Mouse (Mus musculus) liver, embryonic 13.5 days (tissue): ENCODE measurements around the gene Atp1a4. TPM values are rescaled to one million over a fixed set of nuclear protein-coding genes. Genes with fewer than 3 reads are reported as not detected.

Experiments used
- ATAC-seq: fragments of 200-750 bp; cut with Nextera tagmentation; 2 replicates; pipeline ENCODE4 v1.8.0; 2017; ENCODE audit warnings: low read depth, mild to moderate bottlenecking, moderate number of reproducible peaks, moderate library complexity
- DNase-seq: peaks from one replicate; pipeline ENCODE4 v3.0.0; 2022
- H3K27ac ChIP-seq: fragments of 300-500 bp; sonication (generic); 2 replicates; pipeline ENCODE4 v1.5.1; 2015; ENCODE audit warnings: moderate library complexity, mild to moderate bottlenecking, inconsistent platforms
- H3K27me3 ChIP-seq: fragments of 300-500 bp; sonication (generic); 2 replicates; pipeline ENCODE4 v1.6.1; 2015; ENCODE audit warnings: mild to moderate bottlenecking, inconsistent platforms
- H3K36me3 ChIP-seq: fragments of 300-500 bp; sonication (generic); 2 replicates; pipeline ENCODE4 v1.6.1; 2015; ENCODE audit warnings: mild to moderate bottlenecking, inconsistent platforms
- H3K4me1 ChIP-seq: fragments of 300-500 bp; sonication (generic); replicated peaks from 2 replicates; pipeline ENCODE4 v1.6.1; 2015; ENCODE audit warnings: inconsistent platforms
- H3K4me2 ChIP-seq: fragments of 300-500 bp; sonication (generic); 2 replicates; pipeline ENCODE4 v1.6.1; 2015; ENCODE audit warnings: inconsistent platforms, mild to moderate bottlenecking, moderate library complexity
- H3K4me3 ChIP-seq: fragments of 300-500 bp; sonication (generic); replicated peaks from 2 replicates; pipeline ENCODE4 v1.5.1; 2015; ENCODE audit warnings: mild to moderate bottlenecking, inconsistent platforms
- H3K9ac ChIP-seq: fragments of 300-500 bp; sonication (generic); 2 replicates; pipeline ENCODE4 v1.6.1; 2015; ENCODE audit warnings: mild to moderate bottlenecking, inconsistent platforms
- H3K9me3 ChIP-seq: fragments of 300-500 bp; sonication (generic); replicated peaks from 2 replicates; pipeline ENCODE4 v1.6.1; 2016; ENCODE audit warnings: inconsistent platforms
- WGBS: fragments of 180-500 bp; shearing (Covaris S2); methylation state at CpG from one replicate; pipeline ENCODE4 v1.1.7; 2015; ENCODE audit not compliant: insufficient replicate concordance; 5-methylcytosine and 5-hydroxymethylcytosine counted together
- polyA plus RNA-seq: library from polyadenylated mRNA; unstranded; fragments of >200 nt; fragmentation: Nextera tagmentation; extraction: Ambion mirVana; gene quantifications from 2 replicates; pipeline ENCODE4 v1.2.1, GENCODE M21; 2015

Atp1a4 gene
- polyA plus RNA-seq: 0.03 TPM in 1 of 2 replicates, not detected in the other

- Histone ChIP-seq H3K9me3 (no peaks in the 10 kb centered on the region), H3K9ac (no peak within 1 kb of the TSS), H3K4me1 (no peaks in the 10 kb centered on the region), H3K4me2 (no peak within 1 kb of the TSS), H3K4me3 (no peak within 1 kb of the TSS), H3K27me3 (no peaks in the 10 kb centered on the region), H3K27ac (no peak within 1 kb of the TSS), H3K36me3 (no peaks in the 10 kb centered on the region)
- DNase-seq (no peak), ATAC-seq (no peak)
- WGBS: 69% methylated on average over 6 of the region's 6 CpGs
Observed at GRCm38 (mm10) chr1:172258314-172258713, at the start of gene Atp1a4. Atp1a4 (minus strand) TSS chr1:172258414.

- DNase-seq (no peak), ATAC-seq (no peak)
- Histone ChIP-seq H3K27me3 (peaks cover 10% of the 10 kb centered on the region; the same call in 1 of the 2 replicates), H3K9ac (no peak overlapping the region), H3K4me3 (no peak overlapping the region), H3K4me2 (no peak overlapping the region), H3K4me1 (peaks cover 70% of the 10 kb centered on the region), H3K27ac (peak overlapping the region; percentile 39; the same call in 1 of the 2 replicates), H3K36me3 (no peaks in the 10 kb centered on the region), H3K9me3 (no peaks in the 10 kb centered on the region)
- 66% methylated on average over 10 of the region's 10 CpGs for WGBS
Observed at GRCm38 (mm10) chr1:172307936-172308335, 49.7 kb upstream of the Atp1a4 start.

- ATAC-seq (no peak), DNase-seq (no peak)
- Histone ChIP-seq H3K27ac (no peak overlapping the region), H3K27me3 (peaks cover 20% of the 10 kb centered on the region), H3K4me1 (peaks cover 72% of the 10 kb centered on the region), H3K9ac (no peak overlapping the region), H3K4me3 (no peak overlapping the region), H3K36me3 (no peaks in the 10 kb centered on the region), H3K4me2 (no peak overlapping the region), H3K9me3 (no peaks in the 10 kb centered on the region)
- 67% methylated on average over 6 of the region's 6 CpGs for WGBS
Observed at GRCm38 (mm10) chr1:172306885-172307284, 48.7 kb upstream of the Atp1a4 start.

GRCm38 (mm10) chr1:172306196-172306595 lies 48.0 kb upstream of the Atp1a4 start:
- WGBS: 21% methylated on average over 4 of the region's 4 CpGs
- peaks cover 66% of the 10 kb centered on the region for H3K4me1 ChIP-seq
- no peaks in the 10 kb centered on the region for H3K9me3 ChIP-seq
- H3K4me3 ChIP-seq: no peak overlapping the region
- ATAC-seq (no peak), DNase-seq (no peak)
- H3K27ac ChIP-seq: no peak overlapping the region
- H3K36me3 ChIP-seq: no peaks in the 10 kb centered on the region
- H3K27me3 ChIP-seq: peaks cover 24% of the 10 kb centered on the region
- no peak overlapping the region for H3K9ac ChIP-seq
- no peak overlapping the region for H3K4me2 ChIP-seq

- Histone ChIP-seq H3K4me1 (peaks cover 61% of the 10 kb centered on the region), H3K27ac (no peak overlapping the region)
- ATAC-seq: no peak
Observed at GRCm38 (mm10) chr1:172305635-172306034, 47.4 kb upstream of the Atp1a4 start.

GRCm38 (mm10) chr1:172305153-172305552 lies 46.9 kb upstream of the Atp1a4 start:
- ATAC-seq: no peak
- Histone ChIP-seq H3K4me1 (peaks cover 56% of the 10 kb centered on the region), H3K9me3 (no peaks in the 10 kb centered on the region)

More at GRCm38 (mm10) chr1:172305635-172306034, 47.4 kb upstream of the Atp1a4 start:
- no peaks in the 10 kb centered on the region for H3K36me3 ChIP-seq
- no peak overlapping the region for H3K9ac ChIP-seq
- no peaks in the 10 kb centered on the region for H3K9me3 ChIP-seq
- H3K27me3 ChIP-seq: peaks cover 29% of the 10 kb centered on the region
- DNase-seq: no peak
- no peak overlapping the region for H3K4me3 ChIP-seq
- no peak overlapping the region for H3K4me2 ChIP-seq
- 43% methylated on average over 3 of the region's 3 CpGs for WGBS

GRCm38 (mm10) chr1:172304443-172304842 lies 46.2 kb upstream of the Atp1a4 start:
- H3K27me3 ChIP-seq: peaks cover 41% of the 10 kb centered on the region
- H3K4me3 ChIP-seq: no peak overlapping the region
- 9% methylated on average over 6 of the region's 6 CpGs for WGBS
- H3K9me3 ChIP-seq: no peaks in the 10 kb centered on the region
- peaks cover 49% of the 10 kb centered on the region for H3K4me1 ChIP-seq
- no peaks in the 10 kb centered on the region for H3K36me3 ChIP-seq
- H3K27ac ChIP-seq: no peak overlapping the region
- DNase-seq (peak; percentile 30), ATAC-seq (peak; percentile 87)
- no peak overlapping the region for H3K9ac ChIP-seq
- peak overlapping the region; percentile 39 for H3K4me2 ChIP-seq

More at GRCm38 (mm10) chr1:172305153-172305552, 46.9 kb upstream of the Atp1a4 start:
- no peak overlapping the region for H3K27ac ChIP-seq
- DNase-seq: no peak
- WGBS: 38% methylated on average over 2 of the region's 2 CpGs
- no peak overlapping the region for H3K4me3 ChIP-seq
- H3K27me3 ChIP-seq: peaks cover 34% of the 10 kb centered on the region
- H3K4me2 ChIP-seq: no peak overlapping the region
- no peaks in the 10 kb centered on the region for H3K36me3 ChIP-seq
- no peak overlapping the region for H3K9ac ChIP-seq

- Histone ChIP-seq H3K36me3 (no peaks in the 10 kb centered on the region), H3K9ac (no peak overlapping the region), H3K27me3 (peaks cover 56% of the 10 kb centered on the region), H3K4me2 (no peak overlapping the region), H3K9me3 (no peaks in the 10 kb centered on the region), H3K4me3 (no peak overlapping the region), H3K4me1 (peaks cover 41% of the 10 kb centered on the region), H3K27ac (no peak overlapping the region)
- WGBS: 23% methylated on average over 6 of the region's 6 CpGs
- DNase-seq: no peak
- ATAC-seq: no peak
Observed at GRCm38 (mm10) chr1:172302851-172303250, 44.6 kb upstream of the Atp1a4 start.

- H3K9me3 ChIP-seq: no peaks in the 10 kb centered on the region
- no peak overlapping the region for H3K27ac ChIP-seq
- peaks cover 41% of the 10 kb centered on the region for H3K4me1 ChIP-seq
- no peaks in the 10 kb centered on the region for H3K36me3 ChIP-seq
- peaks cover 62% of the 10 kb centered on the region for H3K27me3 ChIP-seq
- H3K4me2 ChIP-seq: no peak overlapping the region
- DNase-seq (no peak), ATAC-seq (no peak)
- H3K4me3 ChIP-seq: no peak overlapping the region
- 38% methylated on average over 3 of the region's 3 CpGs for WGBS
- no peak overlapping the region for H3K9ac ChIP-seq
Observed at GRCm38 (mm10) chr1:172302311-172302710, 44.1 kb upstream of the Atp1a4 start.

GRCm38 (mm10) chr1:172301180-172301579 lies 43.0 kb upstream of the Atp1a4 start:
- WGBS: 65% methylated on average over 12 of the region's 12 CpGs
- H3K4me2 ChIP-seq: no peak overlapping the region
- H3K4me1 ChIP-seq: peaks cover 40% of the 10 kb centered on the region

GRCm38 (mm10) chr1:172300247-172300646 lies 42.0 kb upstream of the Atp1a4 start:
- Histone ChIP-seq H3K27ac (no peak overlapping the region), H3K4me2 (no peak overlapping the region), H3K4me3 (no peak overlapping the region), H3K9ac (no peak overlapping the region), H3K9me3 (no peaks in the 10 kb centered on the region), H3K27me3 (peaks cover 83% of the 10 kb centered on the region), H3K4me1 (peaks cover 31% of the 10 kb centered on the region), H3K36me3 (no peaks in the 10 kb centered on the region)
- DNase-seq: no peak
- WGBS: 57% methylated on average over 5 of the region's 5 CpGs
- no peak for ATAC-seq

More at GRCm38 (mm10) chr1:172301180-172301579, 43.0 kb upstream of the Atp1a4 start:
- H3K4me3 ChIP-seq: no peak overlapping the region
- DNase-seq: no peak
- H3K27me3 ChIP-seq: peaks cover 73% of the 10 kb centered on the region
- H3K9me3 ChIP-seq: no peaks in the 10 kb centered on the region
- H3K9ac ChIP-seq: no peak overlapping the region
- no peak overlapping the region for H3K27ac ChIP-seq
- H3K36me3 ChIP-seq: no peaks in the 10 kb centered on the region
- no peak for ATAC-seq

- no peak for DNase-seq
- H3K9me3 ChIP-seq: no peaks in the 10 kb centered on the region
- 65% methylated on average over 7 of the region's 7 CpGs for WGBS
- no peak overlapping the region for H3K27ac ChIP-seq
- peaks cover 24% of the 10 kb centered on the region for H3K4me1 ChIP-seq
- H3K4me3 ChIP-seq: no peak overlapping the region
- H3K4me2 ChIP-seq: no peak overlapping the region
- H3K36me3 ChIP-seq: no peaks in the 10 kb centered on the region
- ATAC-seq: no peak
- peaks cover 84% of the 10 kb centered on the region for H3K27me3 ChIP-seq
- H3K9ac ChIP-seq: no peak overlapping the region
Observed at GRCm38 (mm10) chr1:172299528-172299927, 41.3 kb upstream of the Atp1a4 start.
